Comparison of ENCODE assay signal across 1 mouse cellular context in genomic region chr5:149642366-149642765, GRCm38 (mm10).
TF ChIP-seq lines count a peak whose summit lies in the region.

No protein-coding gene starts in this region.

TF ChIP-seq in CH12.LX, 34 proteins besides CTCF, POLR2A, EP300 and RAD21 (continued from another document):
- TF ChIP-seq IRF4 (IDR thresholded peaks at IDR 0.05; ENCODE audit: low read depth, low read length) = 0 out of 2 replicates have a peak, but pooled peaks have one; percentile 23
- TF ChIP-seq SIN3A (IDR thresholded peaks at IDR 0.05; ENCODE audit: low read length) = no peak
- no peak for TF ChIP-seq NELFE (IDR thresholded peaks at IDR 0.05; ENCODE audit: low read depth, low read length)
TF ChIP-seq in CH12.LX: peak in this region for 5.
